Mouse (Mus musculus): ENCODE results near the gene Rapgef1. TPM values are rescaled to one million over a fixed set of nuclear protein-coding genes. Genes with fewer than 3 reads are reported as not detected.

Rapgef1 gene
- total and polyA plus RNA-seq, 3 experiments: 24.3 to 43.3 (median 42.0) TPM

- Histone ChIP-seq H3K36me3 (replicated peaks) (no peaks in the 10 kb centered on the region), H3K9me3 (replicated peaks) (no peaks in the 10 kb centered on the region), H3K27me3 (ENCODE audit: insufficient read depth, low read length) (peaks cover 10% of the 10 kb centered on the region), H3K4me1 (ENCODE audit: insufficient read depth, low read depth, low read length) (no peaks in the 10 kb centered on the region), H3K4me3 (ENCODE audit: low read depth, low read length) (no peak within 1 kb of the TSS)
- TF ChIP-seq TAL1 (conservative IDR thresholded peaks at IDR 0.05; ENCODE audit: low read depth, low read length): no peak
- DNase-seq (ENCODE audit: low spot score) (no peak), ATAC-seq (ENCODE audit: extremely low read depth, insufficient number of reproducible peaks, low FRiP score, poor library complexity, severe bottlenecking) (no peak)
Measured at GRCm38 (mm10) chr2:29751497-29751896, 132.0 kb downstream of the Rapgef1 start, which contains the start of gene Gm13420. Gene Gm13420, minus strand, starts transcription at chr2:29751685.

- Histone ChIP-seq H3K4me1 (ENCODE audit: insufficient read depth, low read depth, low read length) (no peaks in the 10 kb centered on the region), H3K36me3 (replicated peaks) (no peaks in the 10 kb centered on the region), H3K9me3 (replicated peaks) (0 out of 2 replicates have a peak, but pooled peaks cover 3% of the 10 kb centered on the region), H3K27me3 (ENCODE audit: insufficient read depth, low read length) (peaks cover 13% of the 10 kb centered on the region), H3K4me3 (ENCODE audit: low read depth, low read length) (no peak overlapping the region)
- DNase-seq (ENCODE audit: low spot score) (no peak), ATAC-seq (ENCODE audit: extremely low read depth, insufficient number of reproducible peaks, low FRiP score, poor library complexity, severe bottlenecking) (no peak)
- TF ChIP-seq GATA2 (IDR thresholded peaks at IDR 0.05; ENCODE audit: borderline replicate concordance, low read depth, low read length) (no peak), TAL1 (conservative IDR thresholded peaks at IDR 0.05; ENCODE audit: low read depth, low read length) (no peak), POLR2AphosphoS5 (IDR thresholded peaks at IDR 0.05; ENCODE audit: insufficient replicate concordance, low read depth, low read length) (no peak), GATA1 (IDR thresholded peaks at IDR 0.05; ENCODE audit: borderline replicate concordance, low read length) (no peak), CTCF (IDR thresholded peaks at IDR 0.05; ENCODE audit: low read depth, low read length) (no peak)
Measured at GRCm38 (mm10) chr2:29752397-29752796, 132.9 kb downstream of the Rapgef1 start.

- peaks cover 13% of the 10 kb centered on the region for H3K27me3 ChIP-seq (ENCODE audit: insufficient read depth, low read length)
- H3K4me1 ChIP-seq (ENCODE audit: insufficient read depth, low read depth, low read length): no peaks in the 10 kb centered on the region
- no peak overlapping the region for H3K4me3 ChIP-seq (ENCODE audit: low read depth, low read length)
- H3K9me3 ChIP-seq (replicated peaks): 0 out of 2 replicates have a peak, but pooled peaks cover 3% of the 10 kb centered on the region
- no peak for ATAC-seq (ENCODE audit: extremely low read depth, insufficient number of reproducible peaks, low FRiP score, poor library complexity, severe bottlenecking)
- TF ChIP-seq GATA1 (IDR thresholded peaks at IDR 0.05; ENCODE audit: borderline replicate concordance, low read length): no peak
- no peak for TF ChIP-seq CTCF (IDR thresholded peaks at IDR 0.05; ENCODE audit: low read depth, low read length)
- TF ChIP-seq GATA2 (IDR thresholded peaks at IDR 0.05; ENCODE audit: borderline replicate concordance, low read depth, low read length): no peak
- no peak for TF ChIP-seq POLR2AphosphoS5 (IDR thresholded peaks at IDR 0.05; ENCODE audit: insufficient replicate concordance, low read depth, low read length)
- no peak for TF ChIP-seq TAL1 (conservative IDR thresholded peaks at IDR 0.05; ENCODE audit: low read depth, low read length)
- DNase-seq (ENCODE audit: low spot score): no peak
- no peaks in the 10 kb centered on the region for H3K36me3 ChIP-seq (replicated peaks)
Measured at GRCm38 (mm10) chr2:29755693-29756092, 136.2 kb downstream of the Rapgef1 start.

- TF ChIP-seq CTCF (IDR thresholded peaks at IDR 0.05; ENCODE audit: low read depth, low read length) (peak; percentile 80), GATA1 (IDR thresholded peaks at IDR 0.05; ENCODE audit: borderline replicate concordance, low read length) (no peak)
- ATAC-seq (ENCODE audit: extremely low read depth, insufficient number of reproducible peaks, low FRiP score, poor library complexity, severe bottlenecking): no peak
- Histone ChIP-seq H3K4me1 (ENCODE audit: insufficient read depth, low read depth, low read length) (peaks cover 2% of the 10 kb centered on the region; the same call in 1 of the 2 replicates), H3K4me3 (ENCODE audit: low read depth, low read length) (no peak overlapping the region), H3K9me3 (replicated peaks) (no peaks in the 10 kb centered on the region), H3K36me3 (replicated peaks) (no peaks in the 10 kb centered on the region), H3K27me3 (ENCODE audit: insufficient read depth, low read length) (peaks cover 46% of the 10 kb centered on the region)
- DNase-seq (ENCODE audit: low spot score): peak; percentile 35
Measured at GRCm38 (mm10) chr2:29764831-29765230, 145.3 kb downstream of the Rapgef1 start.

DNA sequence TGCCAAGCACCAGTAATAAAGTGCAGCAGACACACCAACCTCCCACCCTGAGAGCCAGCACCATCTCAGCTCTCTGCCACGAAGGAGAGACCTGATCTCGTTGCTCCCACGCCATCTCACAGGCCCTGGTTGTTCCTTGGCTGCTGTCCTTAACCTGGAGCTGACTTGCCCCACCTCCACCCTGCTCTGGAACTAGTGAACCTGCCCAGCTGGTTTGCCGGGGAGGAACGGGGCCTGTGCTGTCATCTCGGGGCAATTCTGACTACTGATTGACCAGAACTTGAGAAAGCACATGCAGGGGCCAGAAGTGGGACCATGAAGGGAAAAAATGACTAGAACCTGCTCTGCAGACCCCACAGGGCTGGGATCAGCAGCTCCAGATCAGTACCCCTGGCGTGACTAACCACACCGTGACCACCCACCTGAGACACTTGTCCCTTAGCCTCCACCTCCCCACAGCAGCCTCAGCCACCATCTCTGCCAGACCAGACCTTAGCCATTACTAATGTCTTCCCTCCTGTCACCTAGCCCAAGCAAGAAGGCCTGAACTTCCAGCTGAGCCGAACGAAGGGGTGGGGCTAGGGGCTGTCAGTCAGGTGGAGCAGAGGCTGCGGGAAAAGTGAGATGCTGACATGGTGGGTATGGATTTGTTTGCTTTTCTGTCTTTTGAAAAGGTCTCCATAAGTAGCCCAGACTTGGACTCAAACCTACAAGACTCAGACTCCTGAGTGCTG, 148.6 kb downstream of the Rapgef1 start:
- no peaks in the 10 kb centered on the region for H3K9me3 ChIP-seq (replicated peaks)
- DNase-seq (ENCODE audit: low spot score) (no peak), ATAC-seq (ENCODE audit: extremely low read depth, insufficient number of reproducible peaks, low FRiP score, poor library complexity, severe bottlenecking) (no peak)
- H3K27me3 ChIP-seq (ENCODE audit: insufficient read depth, low read length): peaks cover 25% of the 10 kb centered on the region
- H3K4me1 ChIP-seq (ENCODE audit: insufficient read depth, low read depth, low read length): peaks cover 2% of the 10 kb centered on the region
- H3K36me3 ChIP-seq (replicated peaks): peaks cover 2% of the 10 kb centered on the region
- no peak for TF ChIP-seq GATA2 (IDR thresholded peaks at IDR 0.05; ENCODE audit: borderline replicate concordance, low read depth, low read length)
- no peak for TF ChIP-seq POLR2AphosphoS5 (IDR thresholded peaks at IDR 0.05; ENCODE audit: insufficient replicate concordance, low read depth, low read length)
- no peak for TF ChIP-seq CTCF (IDR thresholded peaks at IDR 0.05; ENCODE audit: low read depth, low read length)
- H3K4me3 ChIP-seq (ENCODE audit: low read depth, low read length): no peak overlapping the region

- Histone ChIP-seq H3K27me3 (ENCODE audit: insufficient read depth, low read length) (peaks cover 22% of the 10 kb centered on the region), H3K36me3 (replicated peaks) (peaks cover 6% of the 10 kb centered on the region), H3K4me3 (ENCODE audit: low read depth, low read length) (no peak overlapping the region), H3K9me3 (replicated peaks) (no peaks in the 10 kb centered on the region), H3K4me1 (ENCODE audit: insufficient read depth, low read depth, low read length) (peaks cover 10% of the 10 kb centered on the region)
- DNase-seq (ENCODE audit: low spot score) (no peak), ATAC-seq (ENCODE audit: extremely low read depth, insufficient number of reproducible peaks, low FRiP score, poor library complexity, severe bottlenecking) (no peak)
- TF ChIP-seq TAL1 (conservative IDR thresholded peaks at IDR 0.05; ENCODE audit: low read depth, low read length) (no peak), GATA1 (IDR thresholded peaks at IDR 0.05; ENCODE audit: borderline replicate concordance, low read length) (no peak), GATA2 (IDR thresholded peaks at IDR 0.05; ENCODE audit: borderline replicate concordance, low read depth, low read length) (no peak)
Measured at GRCm38 (mm10) chr2:29768901-29769300, 149.4 kb downstream of the Rapgef1 start.

DNA sequence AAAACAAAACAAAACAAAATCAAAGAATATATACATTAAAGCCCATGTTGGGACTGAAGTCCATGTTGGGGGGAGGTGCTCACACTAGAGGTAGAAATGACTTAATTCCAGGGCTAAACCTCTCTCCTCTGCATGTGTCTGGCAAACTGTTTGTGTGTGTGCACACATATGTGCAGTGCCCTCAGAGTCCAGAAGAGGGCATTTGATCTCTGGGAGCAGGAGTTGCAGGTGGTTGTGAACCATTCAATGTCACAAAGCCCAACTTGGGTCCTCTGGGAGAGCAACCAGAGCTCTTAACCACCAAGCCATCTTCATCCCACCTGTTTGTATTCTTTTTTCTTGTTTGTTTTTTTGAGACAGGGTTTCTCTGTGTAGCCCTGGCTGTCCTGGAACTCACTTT, 150.6 kb downstream of the Rapgef1 start:
- DNase-seq (ENCODE audit: low spot score): no peak
- no peak overlapping the region for H3K4me3 ChIP-seq (ENCODE audit: low read depth, low read length)
- no peak for ATAC-seq (ENCODE audit: extremely low read depth, insufficient number of reproducible peaks, low FRiP score, poor library complexity, severe bottlenecking)
- peaks cover 9% of the 10 kb centered on the region for H3K36me3 ChIP-seq (replicated peaks)
- H3K9me3 ChIP-seq (replicated peaks): no peaks in the 10 kb centered on the region
- TF ChIP-seq TAL1 (conservative IDR thresholded peaks at IDR 0.05; ENCODE audit: low read depth, low read length): no peak
- no peak for TF ChIP-seq GATA1 (IDR thresholded peaks at IDR 0.05; ENCODE audit: borderline replicate concordance, low read length)
- TF ChIP-seq POLR2AphosphoS5 (IDR thresholded peaks at IDR 0.05; ENCODE audit: insufficient replicate concordance, low read depth, low read length): no peak
- TF ChIP-seq CTCF (IDR thresholded peaks at IDR 0.05; ENCODE audit: low read depth, low read length): no peak
- no peak for TF ChIP-seq GATA2 (IDR thresholded peaks at IDR 0.05; ENCODE audit: borderline replicate concordance, low read depth, low read length)
- H3K4me1 ChIP-seq (ENCODE audit: insufficient read depth, low read depth, low read length): peaks cover 10% of the 10 kb centered on the region
- peaks cover 22% of the 10 kb centered on the region for H3K27me3 ChIP-seq (ENCODE audit: insufficient read depth, low read length)

Data from G1E (cell line).